Mouse (Mus musculus) olfactory bulb, adult 2 months (tissue): Measurements from ENCODE around the gene Gsg1l.

ENCODE experiments used
- CTCF ChIP-seq: fragments of 200-500 bp; IDR thresholded peaks from 2 replicates; pipeline ENCODE4 v1.5.1; 2012; ENCODE audit warnings: low read depth, mild to moderate bottlenecking, low read length, moderate library complexity; ENCODE audit not compliant: insufficient read depth
- POLR2A ChIP-seq: fragments of 200-500 bp; IDR thresholded peaks from 2 replicates; pipeline ENCODE4 v1.6.1; 2012; ENCODE audit warnings: mild to moderate bottlenecking, low read depth, low read length, moderate library complexity; ENCODE audit not compliant: insufficient read depth

- TF ChIP-seq POLR2A: no peak
- no peak for TF ChIP-seq CTCF
Observed at GRCm38 (mm10) chr7:126065243-126065876, 16.9 kb downstream of the Gsg1l start.
